Mouse (Mus musculus) CH12.LX (cell line): ENCODE measurements around the gene Ly6g6c.

Source experiments
- CHD2 ChIP-seq: IDR thresholded peaks from 2 replicates; pipeline ENCODE4 v1.6.1; 2011; ENCODE audit warnings: low read length, improper control_type of control experiment
- CTCF ChIP-seq, 2 experiments: IDR thresholded peaks in 1 of 2; conservative IDR thresholded peaks in 1 of 2; 2 replicates each; pipeline ENCODE4 v1.5.1; 2011 to 2012; ENCODE audit warnings: low read depth in 2 of 2, low read length in 2 of 2, improper control_type of control experiment in 1 of 2, inconsistent platforms in 1 of 2, mild to moderate bottlenecking in 1 of 2, moderate library complexity in 1 of 2
- POLR2A ChIP-seq: IDR thresholded peaks from 2 replicates; pipeline ENCODE4 v1.6.1; 2011; ENCODE audit warnings: low read depth, mild to moderate bottlenecking, improper control_type of control experiment, low read length
- UBTF ChIP-seq: IDR thresholded peaks from 2 replicates; pipeline ENCODE4 v1.6.1; 2012; ENCODE audit warnings: low read depth, mild to moderate bottlenecking, inconsistent platforms, low read length, improper control_type of control experiment, moderate library complexity
- ZNF384 ChIP-seq: IDR thresholded peaks from 2 replicates; pipeline ENCODE4 v1.6.1; 2012; ENCODE audit warnings: low read depth, low read length, improper control_type of control experiment, inconsistent platforms

DNA sequence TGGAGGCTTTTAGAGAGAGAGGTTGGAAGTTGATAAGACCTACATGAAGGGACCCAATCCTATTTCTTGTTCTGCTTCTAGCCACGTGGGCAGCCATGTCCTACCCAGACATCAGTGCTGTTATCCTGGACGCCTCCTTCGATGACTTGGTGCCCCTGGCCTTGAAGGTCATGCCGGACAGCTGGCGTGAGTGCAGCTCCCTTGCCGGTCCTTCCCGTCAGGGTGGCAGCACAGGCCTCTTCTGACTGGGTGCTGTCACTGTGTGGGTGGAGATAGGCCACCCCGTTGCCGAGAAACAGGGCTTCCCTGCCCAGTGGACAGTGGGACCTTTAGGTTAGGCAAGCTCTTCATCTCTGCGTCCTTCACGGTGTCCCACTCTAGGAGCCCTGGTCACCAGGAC is 36.0 kb downstream of the Ly6g6c start:
- TF ChIP-seq POLR2A (no peak), CTCF (conservative IDR thresholded peaks at IDR 0.05 in 1 of 2, IDR thresholded peaks at IDR 0.05 in 1 of 2; ENCODE audit: low read depth in 2 of 2, low read length in 2 of 2) (no peak), UBTF (no peak), CHD2 (no peak), ZNF384 (no peak)
